Mouse (Mus musculus) monocyte, adult 5-6 weeks (primary cell): ENCODE results near the gene Tmem51. TPM values are rescaled to one million over a fixed set of nuclear protein-coding genes. Genes with fewer than 3 reads are reported as not detected.

Source experiments
- ATAC-seq: fragments of 153-309, 156-312 bp; replicated peaks from 2 replicates; pipeline ENCODE4 v1.8.0; 2017; ENCODE audit warnings: mild to moderate bottlenecking; ENCODE audit not compliant: low TSS enrichment, insufficient number of reproducible peaks, severe bottlenecking, poor library complexity, low FRiP score
- total RNA-seq: library from RNA; stranded (forward); fragments of 200-1000, 200-491, 200-594 nt; gene quantifications from 3 replicates; pipeline ENCODE4 v1.2.3, GENCODE M21; 2017

Gene Tmem51
- total RNA-seq, 1 experiment from 2014 or later = 77.8 TPM

GRCm38 (mm10) chr4:141993347-141994061, 90.6 kb downstream of the Tmem51 start:
- peak; percentile 16; the same call in 1 of the 2 replicates for ATAC-seq

GRCm38 (mm10) chr4:141992530-141993204, 91.4 kb downstream of the Tmem51 start:
- no peak for ATAC-seq

GRCm38 (mm10) chr4:141988178-141988577, 95.9 kb downstream of the Tmem51 start:
- no peak for ATAC-seq

DNA sequence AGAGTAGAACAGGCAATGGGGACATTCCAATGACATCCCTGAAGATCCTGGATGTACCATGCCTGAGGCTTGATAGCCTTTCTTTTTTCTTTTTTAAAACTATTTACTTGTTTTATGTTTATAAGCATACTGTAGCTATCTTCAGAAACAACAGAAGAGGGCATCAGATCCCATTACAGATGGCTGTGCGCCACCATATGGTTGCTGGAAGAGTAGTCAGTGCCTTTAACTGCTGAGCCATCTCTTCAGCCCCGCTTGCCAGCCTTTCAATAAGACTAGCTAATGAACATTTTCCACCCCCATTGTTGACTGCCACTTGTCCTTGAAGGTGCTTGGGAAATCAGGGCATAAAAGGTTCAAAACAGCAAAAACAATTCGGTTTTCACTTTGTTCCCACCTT, 100.4 kb downstream of the Tmem51 start:
- no peak for ATAC-seq

DNA sequence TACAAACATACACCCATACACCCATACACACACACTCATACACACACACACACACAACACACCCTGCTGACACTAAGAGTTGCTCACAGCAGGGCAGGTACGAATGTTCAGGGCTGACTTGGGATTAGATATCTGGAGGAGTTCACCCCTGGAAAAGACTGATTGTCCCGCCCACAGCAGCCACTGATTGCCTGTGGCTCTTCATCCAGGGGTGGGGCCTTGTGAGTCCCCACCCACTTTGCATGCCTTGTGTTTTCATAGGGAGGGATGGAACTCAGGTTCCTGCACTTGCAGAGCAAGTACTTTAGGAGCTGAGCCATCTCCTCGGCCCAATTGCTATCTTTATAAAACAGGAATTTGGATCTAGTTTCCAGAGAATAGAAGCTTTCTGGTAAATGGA, 102.6 kb downstream of the Tmem51 start:
- ATAC-seq = no peak

Other genes with a start within 250 kb of the Tmem51 start
- not detected in 3 replicates for gene Ctrc, start 237.9 kb downstream of the Tmem51 start, total RNA-seq
- 190 to 273 TPM (median 198 TPM) in 3 replicates for gene Efhd2, start 209.4 kb downstream of the Tmem51 start, total RNA-seq
- 0.32 to 4.4 TPM (median 0.38 TPM) in 3 replicates for gene Fhad1, start 69.2 kb downstream of the Tmem51 start, total RNA-seq
- gene Kazn, start 155.1 kb upstream of the Tmem51 start, total RNA-seq = not detected in 3 replicates